Mouse (Mus musculus): ENCODE results near the gene Lypd4.
"Not testable (repeated sequence)": the region's sequence is repeated elsewhere in the genome, so short reads cannot be mapped to it uniquely, and the experiment has no call there.

Lypd4 gene

GRCm38 (mm10) chr7:24846576-24846975 is 23.2 kb downstream of the Lypd4 start:
- DNase-seq (ENCODE audit: low spot score): not testable (repeated sequence)

GRCm38 (mm10) chr7:24845713-24846112 is 24.0 kb downstream of the Lypd4 start:
- DNase-seq (ENCODE audit: low spot score): peak; percentile 35

GRCm38 (mm10) chr7:24845181-24845580 is 24.6 kb downstream of the Lypd4 start:
- no peak for DNase-seq (ENCODE audit: low spot score)

GRCm38 (mm10) chr7:24844144-24844543 is 25.6 kb downstream of the Lypd4 start:
- no peak for DNase-seq (ENCODE audit: low spot score)

- no peak for DNase-seq (ENCODE audit: low spot score)
Observed at GRCm38 (mm10) chr7:24841009-24841408, 28.7 kb downstream of the Lypd4 start.

- no peak for DNase-seq (ENCODE audit: low spot score)
Observed at GRCm38 (mm10) chr7:24840331-24840730, 29.4 kb downstream of the Lypd4 start.

GRCm38 (mm10) chr7:24839410-24839808 is 30.3 kb downstream of the Lypd4 start:
- DNase-seq (ENCODE audit: low spot score): no peak

- not testable (repeated sequence) for DNase-seq (ENCODE audit: low spot score)
Observed at GRCm38 (mm10) chr7:24838732-24839409, 30.9 kb downstream of the Lypd4 start.

GRCm38 (mm10) chr7:24827181-24827580 is 42.6 kb downstream of the Lypd4 start:
- DNase-seq (ENCODE audit: low spot score): no peak

- DNase-seq (ENCODE audit: low spot score): no peak
Observed at GRCm38 (mm10) chr7:24824452-24824851, 45.3 kb downstream of the Lypd4 start.

GRCm38 (mm10) chr7:24817502-24817901 is 52.2 kb downstream of the Lypd4 start:
- peak; percentile 89 for DNase-seq (ENCODE audit: low spot score)
